Mouse (Mus musculus): Measurements from ENCODE around the gene Hagh.

Hagh gene

GRCm38 (mm10) chr17:24839842-24840241 is at the start of gene Hagh:
Hagh (plus strand) TSS chr17:24840143.
- DNase-seq (ENCODE audit: low spot score), result no peak

GRCm38 (mm10) chr17:24792190-24792589 is 47.8 kb upstream of the Hagh start:
- no peak for DNase-seq (ENCODE audit: low spot score)

GRCm38 (mm10) chr17:24794791-24795190 is 45.2 kb upstream of the Hagh start:
- no peak for DNase-seq (ENCODE audit: low spot score)

- no peak for DNase-seq (ENCODE audit: low spot score)
Observed at GRCm38 (mm10) chr17:24796969-24797368, 43.0 kb upstream of the Hagh start.

- DNase-seq (ENCODE audit: low spot score), result no peak
Observed at GRCm38 (mm10) chr17:24798229-24798628, 41.7 kb upstream of the Hagh start.

GRCm38 (mm10) chr17:24799476-24799875 is 40.5 kb upstream of the Hagh start:
- no peak for DNase-seq (ENCODE audit: low spot score)

- DNase-seq (ENCODE audit: low spot score), result no peak
Observed at GRCm38 (mm10) chr17:24800524-24800923, 39.4 kb upstream of the Hagh start.

- DNase-seq (ENCODE audit: low spot score), result peak; percentile 47
Observed at GRCm38 (mm10) chr17:24803952-24804951, 35.7 kb upstream of the Hagh start, which contains the start of gene Meiob. Meiob (plus strand) TSS chr17:24804289.

GRCm38 (mm10) chr17:24811211-24811610 is 28.7 kb upstream of the Hagh start:
- DNase-seq (ENCODE audit: low spot score), result no peak

- DNase-seq (ENCODE audit: low spot score), result no peak
Observed at GRCm38 (mm10) chr17:24812215-24812614, 27.7 kb upstream of the Hagh start.

GRCm38 (mm10) chr17:24815256-24815655 is 24.7 kb upstream of the Hagh start:
- DNase-seq (ENCODE audit: low spot score), result no peak

- DNase-seq (ENCODE audit: low spot score), result no peak
Observed at GRCm38 (mm10) chr17:24817503-24817902, 22.4 kb upstream of the Hagh start.

- DNase-seq (ENCODE audit: low spot score), result no peak
Observed at GRCm38 (mm10) chr17:24818172-24818571, 21.8 kb upstream of the Hagh start.

- no peak for DNase-seq (ENCODE audit: low spot score)
Observed at GRCm38 (mm10) chr17:24819469-24819868, 20.5 kb upstream of the Hagh start.

GRCm38 (mm10) chr17:24821351-24822280 is 18.3 kb upstream of the Hagh start:
- DNase-seq (ENCODE audit: low spot score), result no peak

GRCm38 (mm10) chr17:24840341-24840740 is 398 bp downstream of the Hagh start:
- no peak for DNase-seq (ENCODE audit: low spot score)

GRCm38 (mm10) chr17:24841133-24841532 is 1.2 kb downstream of the Hagh start:
- DNase-seq (ENCODE audit: low spot score), result no peak

GRCm38 (mm10) chr17:24842631-24843030 is 2.7 kb downstream of the Hagh start:
- no peak for DNase-seq (ENCODE audit: low spot score)

- no peak for DNase-seq (ENCODE audit: low spot score)
Observed at GRCm38 (mm10) chr17:24844525-24844924, 4.6 kb downstream of the Hagh start.

GRCm38 (mm10) chr17:24847386-24847785 is 7.4 kb downstream of the Hagh start:
- DNase-seq (ENCODE audit: low spot score), result no peak

- no peak for DNase-seq (ENCODE audit: low spot score)
Observed at GRCm38 (mm10) chr17:24848600-24849031, 8.7 kb downstream of the Hagh start.

- DNase-seq (ENCODE audit: low spot score), result no peak
Observed at GRCm38 (mm10) chr17:24849733-24850064, 9.8 kb downstream of the Hagh start.

All from ovary, adult 18-20 months (tissue).